Mouse (Mus musculus) spleen, postnatal 4 days (tissue): ENCODE data around the gene Nell2.

Source experiments
- DNase-seq, 2 experiments: peaks; one replicate each; pipeline ENCODE4 v3.0.0; 2022; ENCODE audit warnings: low spot score in 2 of 2

Nell2 gene

DNA sequence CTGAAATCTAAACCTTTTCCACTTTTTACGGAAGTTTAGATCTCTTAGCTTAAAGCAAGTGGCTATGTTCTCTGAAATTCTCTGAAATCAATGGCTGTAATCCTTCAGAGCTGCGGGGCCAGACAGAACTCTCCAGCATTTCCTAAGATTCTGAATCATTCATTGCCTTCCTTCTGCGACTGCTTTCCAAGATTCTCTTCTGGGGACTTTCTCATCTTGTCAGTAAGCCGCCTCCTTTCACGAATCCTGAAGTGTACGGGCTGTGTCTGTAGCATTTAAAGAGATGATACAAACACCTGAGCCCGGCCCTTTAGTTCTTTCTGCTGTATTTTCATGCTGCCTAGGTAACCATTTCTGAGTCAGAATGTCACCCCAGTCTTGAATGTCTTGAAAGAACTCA is 428.2 kb downstream of the Nell2 start:
- no peak for DNase-seq

DNA sequence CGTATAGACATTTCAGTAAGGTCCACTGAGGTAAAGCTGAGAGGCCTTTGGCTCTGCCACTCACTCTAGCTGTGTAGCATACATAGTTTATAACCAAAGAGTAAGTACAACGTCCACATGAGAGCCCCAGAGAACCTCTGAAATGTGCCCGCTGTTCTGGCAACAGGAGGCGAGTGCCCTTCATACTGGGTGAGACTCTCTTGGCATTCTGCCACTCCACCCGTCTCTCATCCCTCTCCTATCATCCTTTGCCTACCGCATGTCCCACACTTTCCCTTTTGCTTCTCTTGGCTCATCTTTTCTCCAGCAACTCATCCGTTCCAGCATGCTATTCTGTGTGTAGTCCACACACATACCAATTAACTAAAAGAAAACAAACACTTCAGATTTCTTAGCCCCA is 442.4 kb downstream of the Nell2 start:
- no peak for DNase-seq

DNA sequence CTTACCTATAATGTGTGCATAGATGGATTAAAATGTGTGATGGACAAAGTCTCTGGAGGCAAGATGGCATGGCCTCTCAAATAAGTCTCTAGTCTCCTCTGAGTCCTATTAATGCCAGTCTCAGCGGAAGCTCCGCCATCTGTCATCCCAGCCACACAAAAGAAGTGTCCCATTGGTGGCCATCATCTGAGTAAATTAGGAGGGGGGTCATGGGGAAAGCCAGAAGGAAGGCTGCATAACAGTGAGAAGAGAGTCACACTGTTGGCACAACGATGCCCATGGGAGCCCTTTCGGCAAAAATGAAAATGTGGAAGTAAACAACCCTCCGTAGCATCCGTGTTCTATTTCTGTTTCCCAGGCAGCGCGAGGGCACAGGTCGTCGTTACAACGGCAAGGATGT is 446.7 kb downstream of the Nell2 start:
- no peak for DNase-seq

DNA sequence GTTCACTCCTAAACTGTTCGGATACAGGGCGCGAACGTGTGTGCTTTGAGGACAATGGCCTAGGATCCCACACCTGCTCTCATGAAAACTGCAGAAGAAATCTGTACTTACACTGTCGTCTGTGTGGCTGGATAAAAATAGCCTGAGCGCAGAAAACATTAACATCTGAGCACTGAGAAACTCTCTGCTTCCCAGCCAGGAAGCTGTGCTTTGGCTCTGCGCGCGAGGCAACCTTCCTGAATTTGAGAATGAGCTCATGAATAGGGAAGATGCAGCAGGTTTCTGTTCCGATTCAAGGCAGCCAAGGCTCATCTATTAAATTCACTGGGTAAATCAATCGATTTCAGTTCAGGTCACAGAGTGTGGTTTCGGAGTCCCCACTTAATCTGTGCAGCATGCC is 453.0 kb downstream of the Nell2 start:
- no peak for DNase-seq

DNA sequence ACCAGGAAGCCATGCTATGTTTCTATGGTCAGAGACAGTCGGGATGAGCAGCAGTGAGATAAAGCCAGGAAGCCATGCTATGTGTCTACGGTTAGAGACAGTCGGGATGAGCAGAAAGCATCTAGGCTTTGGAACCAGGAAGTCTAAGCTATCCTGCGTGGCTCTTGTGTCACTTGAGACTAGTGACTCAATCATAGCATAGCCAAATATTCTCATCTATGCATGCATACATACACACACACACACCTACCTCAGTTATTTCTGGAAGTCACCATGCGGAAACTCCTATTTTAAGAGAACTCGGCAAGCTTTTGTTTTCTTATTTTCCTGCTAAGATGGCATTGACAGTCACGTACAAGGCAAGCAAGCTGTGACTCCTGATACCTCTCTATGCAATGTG is 457.5 kb downstream of the Nell2 start:
- no peak for DNase-seq

DNA sequence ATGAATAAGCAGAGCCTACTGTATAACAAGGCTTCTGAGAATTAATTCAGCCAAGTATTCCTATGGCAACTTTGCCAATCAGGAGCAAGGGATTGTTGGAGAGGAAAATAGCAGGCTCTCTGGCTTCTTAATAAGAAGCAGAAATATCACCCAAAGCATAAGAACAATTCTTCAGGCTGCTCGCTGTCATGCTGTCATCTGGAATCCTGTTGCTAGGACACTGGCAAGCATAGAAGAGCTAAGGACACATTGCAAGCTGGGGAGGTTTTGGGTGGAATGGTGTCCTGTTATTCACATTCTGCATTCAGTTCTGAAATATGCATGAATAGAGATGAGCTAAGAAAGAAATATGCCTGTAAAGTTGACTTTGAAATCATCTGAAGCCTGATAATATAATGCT is 459.6 kb downstream of the Nell2 start:
- DNase-seq = no peak

DNA sequence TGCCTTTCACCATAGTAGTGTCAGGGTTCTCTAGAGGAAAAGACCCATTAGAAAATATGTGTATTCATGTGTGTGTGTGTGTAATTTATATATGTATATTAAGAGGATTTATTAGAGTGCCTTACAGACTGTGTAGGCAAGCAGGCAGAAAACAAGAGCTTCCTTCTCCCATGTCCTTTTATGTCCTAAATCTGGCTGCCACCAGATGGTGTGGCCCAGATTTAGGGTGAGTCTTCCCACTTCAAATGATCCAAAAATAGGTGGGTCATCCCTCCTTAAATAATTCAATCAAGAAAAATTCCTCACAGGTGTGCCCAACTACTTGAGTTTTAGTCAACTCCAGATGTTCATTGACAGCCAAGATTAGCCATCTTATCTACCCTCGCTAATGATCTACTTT is 460.3 kb downstream of the Nell2 start:
- DNase-seq = no peak

DNA sequence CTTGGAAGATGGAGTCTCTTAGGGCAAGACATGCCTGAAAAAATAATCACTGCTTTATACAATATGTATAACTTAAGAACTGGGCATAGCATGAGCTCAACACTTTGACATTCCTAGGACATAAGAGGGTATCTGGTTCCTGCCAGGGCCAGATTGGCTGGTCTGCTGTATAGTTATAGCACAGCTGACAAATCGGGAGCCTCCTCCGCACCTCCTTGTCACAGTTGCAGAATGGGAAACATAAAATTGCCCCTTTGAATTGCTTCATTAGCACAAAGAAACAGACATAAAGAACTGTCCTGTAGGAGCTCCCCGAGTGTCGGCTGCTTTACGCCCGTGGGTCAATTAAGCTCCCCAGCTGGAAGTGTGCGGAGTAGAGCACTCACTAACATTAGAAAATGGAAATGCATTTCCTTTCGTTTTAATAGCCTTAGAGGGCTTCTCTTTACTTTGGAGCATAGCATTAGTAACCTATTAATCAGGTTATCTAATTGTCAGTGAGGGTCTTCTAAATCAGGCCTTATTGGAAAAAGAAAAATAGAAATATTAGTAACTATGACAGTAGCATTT is 473.2 kb downstream of the Nell2 start:
- DNase-seq = no peak

DNA sequence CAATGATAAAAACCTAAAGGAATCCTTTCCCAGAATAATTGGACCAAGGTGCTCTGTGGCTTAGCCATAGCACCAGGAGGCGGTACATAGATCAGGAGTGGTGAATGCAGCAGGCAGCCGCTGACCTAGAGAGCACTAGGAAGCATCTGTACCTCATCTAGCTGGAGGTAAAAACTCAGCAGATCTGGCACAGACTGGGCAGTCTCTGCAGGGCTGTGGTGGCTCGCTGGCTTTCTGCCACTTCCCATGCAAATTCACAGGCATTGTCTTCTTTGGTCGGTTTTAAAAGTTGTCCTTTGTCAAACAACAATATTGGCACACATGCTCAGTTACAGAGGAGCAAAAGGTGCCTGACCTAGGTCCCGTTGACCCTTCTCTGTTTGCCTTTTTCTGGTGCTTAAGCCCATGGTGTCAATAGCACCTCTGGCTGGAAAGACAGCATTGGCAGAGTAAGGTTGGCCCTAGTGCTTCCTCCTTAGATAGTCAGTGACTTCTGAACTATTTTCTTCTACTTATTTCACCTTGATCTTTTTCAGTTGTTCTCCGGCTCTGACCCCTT is 479.1 kb downstream of the Nell2 start:
- no peak for DNase-seq

DNA sequence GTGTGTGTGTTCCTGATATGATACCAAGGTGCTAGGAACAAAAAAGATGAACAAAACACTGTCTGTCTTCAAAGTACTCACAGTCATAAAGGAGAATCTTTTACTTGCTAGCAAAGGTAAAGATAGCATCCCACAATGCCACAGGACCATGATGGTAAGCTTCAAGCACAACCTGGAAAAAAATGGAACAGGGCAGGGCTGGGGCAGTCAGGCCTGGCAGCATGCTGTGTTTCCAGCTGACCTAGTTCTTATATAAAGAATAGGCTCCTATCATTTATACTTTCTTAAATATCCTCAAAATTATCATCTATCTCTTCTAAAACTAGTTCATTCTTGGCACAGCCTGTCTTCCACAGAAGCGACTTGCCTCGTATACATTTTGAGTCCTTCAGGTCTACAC is 480.9 kb downstream of the Nell2 start:
- DNase-seq = no peak

DNA sequence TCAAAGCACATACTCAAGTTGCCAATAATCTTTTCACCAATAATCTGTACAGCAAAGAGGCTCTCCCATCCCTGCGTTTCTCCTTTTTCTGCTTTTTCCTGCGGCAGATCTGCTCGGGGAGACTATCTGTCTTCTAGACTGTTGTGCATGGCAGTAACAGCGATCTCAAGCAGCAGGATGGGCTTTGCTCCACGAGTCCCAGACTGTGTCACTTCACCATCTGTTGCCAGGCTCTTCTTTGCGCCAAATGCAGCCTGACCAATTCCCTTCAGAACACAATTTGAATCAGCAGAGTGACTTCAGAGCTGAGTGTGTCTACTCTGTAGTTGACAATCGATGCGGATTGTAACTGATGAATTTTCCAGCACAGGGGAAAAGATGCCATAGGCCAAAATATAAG is 484.3 kb downstream of the Nell2 start:
- DNase-seq = no peak

DNA sequence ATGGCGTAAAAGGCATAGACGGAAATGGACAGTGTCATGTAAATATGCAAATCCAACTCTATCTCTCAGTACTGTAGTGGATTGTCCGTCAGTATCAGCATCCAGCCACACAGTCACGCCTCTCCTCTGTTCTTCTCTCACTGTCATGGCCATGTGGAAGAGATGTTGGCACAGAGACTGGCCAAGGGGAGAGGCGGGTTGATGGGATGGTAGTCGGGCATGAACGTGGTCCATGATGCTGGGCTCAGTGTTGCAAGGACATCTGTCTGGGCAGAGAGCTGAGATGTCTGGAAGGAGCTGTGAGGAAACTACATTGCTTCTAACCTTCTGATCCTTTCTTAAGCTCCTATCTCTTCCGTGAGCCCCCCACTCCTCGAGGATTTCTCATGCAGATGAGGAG is 485.9 kb downstream of the Nell2 start:
- no peak for DNase-seq

DNA sequence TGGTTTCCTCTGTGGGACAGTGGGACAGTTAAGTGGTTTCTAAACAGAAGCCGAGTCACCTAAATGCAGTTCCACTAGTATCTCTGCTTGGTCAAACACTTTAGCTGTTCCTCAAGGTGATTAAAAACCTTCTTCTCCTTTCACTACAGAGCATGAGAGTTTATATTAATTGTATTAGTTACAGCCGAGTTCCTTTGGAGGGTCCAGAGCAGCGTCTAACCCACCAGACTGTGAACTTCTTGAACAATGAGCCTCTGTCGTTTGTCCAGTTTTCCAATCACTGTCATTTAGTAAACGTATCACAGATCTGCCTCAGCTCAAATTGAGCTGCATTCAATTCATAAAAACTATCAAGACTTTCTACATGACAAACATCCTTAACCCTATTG is 498.9 kb downstream of the Nell2 start:
- DNase-seq = no peak

DNA sequence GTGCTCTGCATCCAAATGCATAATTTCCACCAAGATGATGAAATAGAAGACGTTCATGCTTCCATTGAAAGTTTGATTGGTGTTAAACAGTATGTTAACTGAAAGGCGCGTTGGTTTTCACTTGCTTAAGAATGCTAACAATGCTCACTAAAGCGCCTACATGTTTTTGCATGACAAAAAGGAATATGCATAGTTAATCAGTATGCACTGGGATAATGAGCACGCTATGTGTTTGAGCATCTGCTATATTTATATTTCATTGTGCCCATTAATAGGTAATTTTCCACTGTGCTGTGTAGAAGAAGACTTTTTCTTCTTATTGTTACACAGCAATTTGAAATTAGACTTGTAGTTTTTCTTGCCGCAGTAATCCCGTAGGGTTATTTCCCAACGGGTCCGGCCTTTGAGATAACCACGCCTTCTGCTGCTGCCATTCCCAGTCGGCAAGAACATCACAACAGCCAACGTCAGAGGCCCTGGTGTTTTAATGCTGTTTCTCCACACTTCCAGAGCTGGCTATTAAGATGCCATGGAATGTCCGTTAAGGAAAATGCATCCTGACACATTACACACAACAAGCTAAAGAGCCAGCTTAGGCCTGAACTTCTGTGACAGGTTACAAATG is 499.4 kb downstream of the Nell2 start:
- no peak for DNase-seq
